Mouse (Mus musculus): ENCODE results near the gene Krtcap3.

- TF ChIP-seq CTCF (IDR thresholded peaks at IDR 0.05; ENCODE audit: extremely low read depth, insufficient read length, insufficient replicate concordance, low read depth, low read length) (no peak), POLR2A (IDR thresholded peaks at IDR 0.05; ENCODE audit: low read depth, low read length) (no peak)
Observed at GRCm38 (mm10) chr5:31301866-31302265, 50.4 kb downstream of the Krtcap3 start.
